Mouse (Mus musculus) urinary bladder, postnatal 4 days (tissue): ENCODE results near the gene Aire.

ENCODE experiments used
- DNase-seq, 2 experiments: peaks; one replicate each; pipeline ENCODE4 v3.0.0; 2021 to 2022; ENCODE audit warnings: low spot score in 2 of 2

The Aire gene

GRCm38 (mm10) chr10:78009184-78009944 is 34.0 kb downstream of the Aire start:
- peak; percentile 91 to 96 for DNase-seq

GRCm38 (mm10) chr10:78008169-78008568 is 35.2 kb downstream of the Aire start:
- DNase-seq, result no peak

- DNase-seq, result no peak
Measured at GRCm38 (mm10) chr10:78007203-78007602, 36.2 kb downstream of the Aire start.

GRCm38 (mm10) chr10:78005791-78006438 is 37.5 kb downstream of the Aire start:
- DNase-seq, result no peak

- no peak for DNase-seq
Measured at GRCm38 (mm10) chr10:78004479-78005100, 38.8 kb downstream of the Aire start.

GRCm38 (mm10) chr10:78002316-78002715 is 41.1 kb downstream of the Aire start:
- DNase-seq, result no peak

- DNase-seq, result no peak
Measured at GRCm38 (mm10) chr10:78001796-78002195, 41.6 kb downstream of the Aire start.

- no peak for DNase-seq
Measured at GRCm38 (mm10) chr10:78000200-78000599, 43.2 kb downstream of the Aire start.

GRCm38 (mm10) chr10:77995639-77996038 is 47.8 kb downstream of the Aire start:
- no peak for DNase-seq

GRCm38 (mm10) chr10:77985775-77986174 is 57.6 kb downstream of the Aire start:
- no peak for DNase-seq

- peak in 1 of 2 experiments; percentile 51 for DNase-seq
Measured at GRCm38 (mm10) chr10:77984660-77985059, 58.8 kb downstream of the Aire start.
